Mouse (Mus musculus) kidney, adult 2 months (tissue): ENCODE measurements around the gene Lamc1. TPM values are rescaled to one million over a fixed set of nuclear protein-coding genes. Genes with fewer than 3 reads are reported as not detected.

Experiments used
- DNase-seq: peaks from one replicate; pipeline ENCODE4 v3.0.0; 2021
- H3K27ac ChIP-seq: fragments of 200-500 bp; 2 replicates; pipeline ENCODE4 v1.5.1; 2012; ENCODE audit warnings: low read depth, low read length, control low read depth, inconsistent platforms; ENCODE audit not compliant: insufficient read depth
- H3K27me3 ChIP-seq: fragments of 200-500 bp; replicated peaks from 2 replicates; pipeline ENCODE4 v1.6.1; 2012; ENCODE audit warnings: mild to moderate bottlenecking, moderate library complexity, low read length, inconsistent platforms; ENCODE audit not compliant: control insufficient read depth, insufficient read depth
- H3K36me3 ChIP-seq: fragments of 200-500 bp; 2 replicates; pipeline ENCODE4 v1.6.1; 2012; ENCODE audit warnings: mild to moderate bottlenecking, moderate library complexity, low read length, inconsistent platforms; ENCODE audit not compliant: control insufficient read depth, insufficient read depth
- H3K4me1 ChIP-seq: fragments of 200-500 bp; 2 replicates; pipeline ENCODE4 v1.6.1; 2011; ENCODE audit warnings: low read length; ENCODE audit not compliant: control insufficient read depth, insufficient read depth
- H3K4me3 ChIP-seq: fragments of 200-500 bp; 2 replicates; pipeline ENCODE4 v1.5.1; 2011; ENCODE audit warnings: mild to moderate bottlenecking, low read depth, low read length, control low read depth; ENCODE audit not compliant: insufficient read depth
- CTCF ChIP-seq: fragments of 200-500 bp; conservative IDR thresholded peaks from 2 replicates; pipeline ENCODE4 v1.5.1; 2011; ENCODE audit warnings: low read depth, mild to moderate bottlenecking, control low read depth, low read length, moderate library complexity, mixed read lengths; ENCODE audit not compliant: insufficient read depth, insufficient read length
- POLR2A ChIP-seq: fragments of 200-500 bp; IDR thresholded peaks from one replicate; pipeline ENCODE4 v1.6.1; 2011; ENCODE audit warnings: low read depth, low read length, control low read depth
- WGBS: fragments of 180-500 bp; shearing (Covaris S2); methylation state at CpG from one replicate; pipeline ENCODE4 v1.1.7; 2018; 5-methylcytosine and 5-hydroxymethylcytosine counted together
- polyA plus RNA-seq: library from polyadenylated mRNA; depleted of rRNA; stranded (reverse); fragments of >200 nt; gene quantifications from 2 replicates; pipeline ENCODE4 v1.2.3, GENCODE M21; 2012

Gene Lamc1
- polyA plus RNA-seq, 1 experiment, result 44.6 TPM

DNA sequence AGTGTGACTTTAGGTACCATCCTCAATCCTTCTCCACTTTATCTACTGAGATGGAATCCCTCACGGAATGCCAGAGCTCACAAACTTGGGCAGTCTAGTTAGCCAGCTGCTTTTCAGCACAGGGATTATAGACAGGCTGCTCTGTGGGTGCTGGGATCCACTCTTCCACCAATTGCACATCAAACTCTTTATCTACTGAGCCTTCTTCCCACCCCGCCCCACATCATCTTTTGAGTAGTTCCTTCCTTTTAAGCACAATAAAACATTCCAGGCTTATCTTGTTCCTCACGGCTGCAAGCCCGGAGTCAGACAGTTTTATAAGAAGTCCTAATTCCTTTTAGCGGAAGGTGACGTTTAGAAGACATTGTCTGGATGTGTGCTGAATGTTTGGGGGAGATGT lies 36.4 kb upstream of the Lamc1 start:
- H3K27ac ChIP-seq, result no peak overlapping the region
- 64% methylated on average over 6 of the region's 6 CpGs for WGBS
- H3K4me1 ChIP-seq, result 0 out of 2 replicates have a peak, but pooled peaks cover 3% of the 10 kb centered on the region
- H3K36me3 ChIP-seq, result no peaks in the 10 kb centered on the region
- no peaks in the 10 kb centered on the region for H3K27me3 ChIP-seq
- DNase-seq, result peak; percentile 59
- no peak overlapping the region for H3K4me3 ChIP-seq
- TF ChIP-seq POLR2A (no peak), CTCF (no peak)

- no peaks in the 10 kb centered on the region for H3K27me3 ChIP-seq
- no peak for DNase-seq
- no peak overlapping the region for H3K4me3 ChIP-seq
- H3K4me1 ChIP-seq, result 0 out of 2 replicates have a peak, but pooled peaks cover 3% of the 10 kb centered on the region
- 66% methylated on average over 5 of the region's 5 CpGs for WGBS
- no peaks in the 10 kb centered on the region for H3K36me3 ChIP-seq
- TF ChIP-seq POLR2A (no peak), CTCF (no peak)
- H3K27ac ChIP-seq, result no peak overlapping the region
These were observed 34.5 kb upstream of the Lamc1 start for GRCm38 (mm10) chr1:153367048-153367447.

DNA sequence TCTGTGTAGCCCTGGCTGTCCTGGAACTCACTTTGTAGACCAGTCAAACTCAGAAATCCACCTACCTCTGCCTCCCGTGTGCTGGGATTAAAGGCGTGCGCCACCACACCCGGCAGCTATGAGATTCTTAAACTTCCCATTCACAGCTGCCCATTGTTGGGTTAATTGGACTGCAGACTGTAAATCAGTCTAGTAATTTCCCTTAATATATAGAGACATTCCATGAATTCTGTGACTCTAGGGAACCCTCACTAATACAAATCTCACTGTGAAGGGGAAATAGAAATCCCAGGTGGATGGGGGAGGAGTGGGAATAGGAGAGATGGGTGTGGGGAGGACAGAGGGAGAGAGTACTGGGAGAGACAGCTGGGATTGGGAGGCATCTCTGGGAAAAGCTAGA lies 29.3 kb upstream of the Lamc1 start:
- Histone ChIP-seq H3K4me1 (no peaks in the 10 kb centered on the region), H3K27ac (no peak overlapping the region), H3K27me3 (no peaks in the 10 kb centered on the region), H3K4me3 (no peak overlapping the region), H3K36me3 (no peaks in the 10 kb centered on the region)
- TF ChIP-seq CTCF (no peak), POLR2A (no peak)
- DNase-seq, result no peak
- WGBS, result 90% methylated on average over 4 of the region's 4 CpGs

DNA sequence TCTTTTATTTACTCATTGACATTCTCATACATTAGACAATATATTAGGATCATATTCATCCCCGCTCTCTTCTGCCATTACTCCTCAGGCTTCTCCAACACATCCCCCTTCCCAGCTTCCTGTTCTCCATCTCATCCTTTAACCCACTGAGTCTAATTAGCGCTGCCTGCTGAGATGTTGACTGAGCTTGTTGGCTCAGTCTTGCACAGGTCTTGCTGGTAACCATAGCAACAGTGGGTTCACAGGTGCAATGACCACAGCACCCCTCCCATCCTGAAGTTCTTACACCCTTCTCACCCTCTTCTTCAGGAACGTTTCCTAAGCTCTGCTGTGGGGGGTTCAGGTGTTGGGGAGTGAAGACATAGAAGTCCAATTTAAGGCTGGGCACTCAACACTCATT lies 28.0 kb upstream of the Lamc1 start:
- H3K27ac ChIP-seq, result no peak overlapping the region
- no peaks in the 10 kb centered on the region for H3K27me3 ChIP-seq
- H3K4me3 ChIP-seq, result no peak overlapping the region
- H3K4me1 ChIP-seq, result no peaks in the 10 kb centered on the region
- H3K36me3 ChIP-seq, result no peaks in the 10 kb centered on the region
- 63% methylated on average over 3 of the region's 3 CpGs for WGBS
- no peak for TF ChIP-seq POLR2A
- TF ChIP-seq CTCF, result no peak
- DNase-seq, result no peak

GRCm38 (mm10) chr1:153357218-153357617 lies 24.6 kb upstream of the Lamc1 start:
- Histone ChIP-seq H3K4me3 (no peak overlapping the region), H3K4me1 (no peaks in the 10 kb centered on the region), H3K27ac (no peak overlapping the region), H3K27me3 (no peaks in the 10 kb centered on the region), H3K36me3 (no peaks in the 10 kb centered on the region)
- TF ChIP-seq CTCF (no peak), POLR2A (no peak)
- 95% methylated on average over 1 of the region's 1 CpGs for WGBS
- DNase-seq, result no peak

DNA sequence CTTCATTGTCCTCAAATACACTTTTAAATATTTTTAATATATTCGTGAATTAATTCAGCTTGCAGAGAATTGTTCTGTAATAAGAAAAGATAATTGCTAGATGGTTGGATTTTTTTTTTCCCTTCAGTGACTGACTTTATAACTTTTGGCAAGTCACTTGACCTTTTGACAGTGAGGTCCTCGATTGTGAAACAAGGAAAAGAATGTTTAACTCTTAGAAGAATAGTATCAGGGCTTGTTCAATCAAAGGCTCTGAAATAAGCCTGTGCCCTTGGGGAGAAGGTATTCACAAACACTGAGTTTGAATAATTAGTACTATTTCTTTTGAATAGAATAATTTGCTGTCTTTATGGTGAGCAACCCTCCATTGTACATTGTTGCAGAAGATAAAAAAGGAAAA lies 21.9 kb upstream of the Lamc1 start:
- peak; percentile 36 for DNase-seq
- H3K4me1 ChIP-seq, result no peaks in the 10 kb centered on the region
- 35% methylated on average over 2 of the region's 2 CpGs for WGBS
- H3K4me3 ChIP-seq, result no peak overlapping the region
- H3K36me3 ChIP-seq, result no peaks in the 10 kb centered on the region
- no peak for TF ChIP-seq CTCF
- no peak for TF ChIP-seq POLR2A
- H3K27me3 ChIP-seq, result no peaks in the 10 kb centered on the region
- no peak overlapping the region for H3K27ac ChIP-seq

DNA sequence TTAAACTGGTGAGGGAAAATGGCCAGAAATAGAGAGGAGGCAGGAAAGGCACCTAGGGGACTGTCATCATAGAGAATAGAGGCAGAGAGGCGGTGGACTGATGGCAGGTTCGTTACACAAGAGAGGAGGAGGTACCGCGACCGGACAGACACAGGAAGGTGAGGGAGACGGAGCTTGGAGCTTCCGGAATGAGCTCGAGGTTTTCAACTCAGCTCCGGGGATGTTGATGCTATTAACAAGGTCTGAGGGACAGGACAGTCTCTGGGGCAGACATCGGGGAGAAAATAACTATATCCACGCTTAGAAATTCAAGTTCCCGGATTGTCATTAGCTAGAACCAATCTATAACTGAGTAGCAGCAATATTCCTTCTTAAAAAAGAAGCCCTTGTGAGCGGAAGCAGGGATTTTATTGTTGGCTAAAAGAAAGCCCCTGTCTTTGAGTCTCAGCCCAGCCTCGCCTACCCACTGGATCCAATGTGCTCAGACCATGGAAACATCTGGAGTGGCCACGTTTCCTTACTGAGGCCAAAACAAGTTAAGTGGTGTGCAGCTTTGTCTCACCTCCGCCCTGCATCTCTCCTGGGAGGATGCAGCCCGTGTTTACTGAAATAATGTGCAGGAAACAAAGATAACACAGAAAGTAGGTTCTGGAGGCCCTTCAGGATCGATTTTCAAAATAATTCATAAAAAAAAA lies 21.3 kb upstream of the Lamc1 start:
- TF ChIP-seq POLR2A (no peak), CTCF (no peak)
- H3K36me3 ChIP-seq, result no peaks in the 10 kb centered on the region
- H3K4me1 ChIP-seq, result no peaks in the 10 kb centered on the region
- no peak overlapping the region for H3K4me3 ChIP-seq
- H3K27me3 ChIP-seq, result no peaks in the 10 kb centered on the region
- peak; percentile 35 for DNase-seq
- peak overlapping the region; percentile 43; the same call in 1 of the 2 replicates for H3K27ac ChIP-seq
- WGBS, result 60% methylated on average over 18 of the region's 18 CpGs

GRCm38 (mm10) chr1:153351034-153351433 lies 18.4 kb upstream of the Lamc1 start:
- Histone ChIP-seq H3K27me3 (no peaks in the 10 kb centered on the region), H3K36me3 (no peaks in the 10 kb centered on the region)
- no peak for DNase-seq

More at GRCm38 (mm10) chr1:153351034-153351433, 18.4 kb upstream of the Lamc1 start:
- 63% methylated on average over 4 of the region's 4 CpGs for WGBS
- H3K4me3 ChIP-seq, result no peak overlapping the region
- no peaks in the 10 kb centered on the region for H3K4me1 ChIP-seq
- H3K27ac ChIP-seq, result no peak overlapping the region
- TF ChIP-seq POLR2A, result no peak
